Mouse (Mus musculus): ENCODE results near the gene Upp2.

- no peak for TF ChIP-seq POLR2A (IDR thresholded peaks at IDR 0.05; ENCODE audit: extremely low read depth, insufficient read depth, low read length)
- no peak for TF ChIP-seq CTCF (IDR thresholded peaks at IDR 0.05; ENCODE audit: low read depth, low read length)
These were observed 66.7 kb downstream of the Upp2 start for GRCm38 (mm10) chr2:58633791-58634190.
